ENCODE assay signal across 31 mouse cellular contexts in the genomic region with DNA sequence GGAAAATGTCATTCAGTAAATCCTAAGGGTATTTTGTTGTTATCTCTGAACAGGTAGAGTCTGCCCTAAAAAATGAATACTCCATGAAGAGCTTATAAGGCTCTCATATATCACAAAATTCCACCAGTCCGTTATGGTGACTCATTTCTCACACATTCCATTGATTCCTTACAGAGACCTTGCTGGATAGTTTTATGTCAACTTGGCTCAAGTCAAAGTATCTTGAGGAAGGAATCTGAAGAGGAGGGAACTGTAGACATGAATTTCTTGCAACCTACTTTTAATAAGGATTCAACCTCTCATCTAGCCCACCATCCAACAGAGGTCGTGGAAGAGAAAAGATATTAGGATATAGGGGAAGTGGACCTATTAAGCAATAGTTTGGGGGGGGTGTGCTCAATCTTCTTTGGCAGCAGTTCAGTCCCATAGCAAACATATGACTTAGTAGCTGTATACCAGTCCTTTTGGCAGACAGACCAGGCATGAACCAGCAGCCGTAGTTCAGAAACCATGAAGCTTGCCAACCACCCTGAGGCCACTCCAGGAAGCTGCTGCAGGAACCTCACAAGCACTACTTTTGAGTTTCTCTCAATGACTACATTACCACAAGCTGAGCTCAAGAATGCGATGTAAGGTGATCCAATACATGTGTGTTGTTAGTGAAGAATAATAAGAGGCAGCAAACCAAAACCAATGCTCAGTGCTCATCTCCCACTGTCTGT. TPM values are rescaled to one million over a fixed set of nuclear protein-coding genes. Genes with fewer than 3 reads are reported as not detected.
"Had no signal": no experiment of that assay in that cellular context is flagged by ENCODE, and none has a peak within 500 bp of the region (broad histone marks: within the 10 kb centered on the region; RNA-seq: fewer than 3 reads in every experiment).

No protein-coding gene starts in this region.

- ATAC-seq: liver, postnatal 0 days; midbrain, embryonic 15.5 days had no signal

- H3K4me3 ChIP-seq: midbrain, embryonic 12.5 days; midbrain, embryonic 15.5 days; neural tube, embryonic 13.5 days had no signal

- DNase-seq: kidney, adult 18-20 months; kidney, adult 9 months; kidney, postnatal 14 days; kidney, postnatal 4 days; liver, postnatal 0 days; lung, embryonic 14.5 days; lung, postnatal 10 days; lung, postnatal 4 days; retina, postnatal 1 day; thymus, adult 2 months; thymus, postnatal 14 days; thymus, postnatal 4 days had no signal

- H3K36me3 ChIP-seq: midbrain, embryonic 12.5 days; midbrain, embryonic 15.5 days; neural tube, embryonic 13.5 days had no signal

- H3K27me3 ChIP-seq: midbrain, embryonic 12.5 days; midbrain, embryonic 15.5 days; neural tube, embryonic 13.5 days had no signal

RNA-seq across cellular contexts. Expression of a gene that starts 5.9 kb away (rescaled TPM):
- total RNA-seq: layer of hippocampus, adult 18-20 months; layer of hippocampus, postnatal 25 days; left cerebral cortex, adult 18-20 months; left cerebral cortex, postnatal 10 days; left cerebral cortex, postnatal 36 days; liver, adult 2 months; megakaryocyte progenitor cell, adult 5-6 weeks; neutrophil, adult 5-6 weeks had no signal
- polyA plus RNA-seq: kidney, embryonic 16.5 days; limb, embryonic 11.5 days; limb, embryonic 14.5 days; liver, adult 2 months; liver, embryonic 14.5 days; liver, postnatal 0 days; lung, embryonic 14.5 days; midbrain, embryonic 12.5 days; midbrain, embryonic 15.5 days; neural tube, embryonic 13.5 days; small intestine, adult 2 months; spleen, adult 2 months; stomach, embryonic 14.5 days; stomach, postnatal 0 days had no signal
